Mouse (Mus musculus): ENCODE measurements around the gene Cldn5.

Gene Cldn5

DNA sequence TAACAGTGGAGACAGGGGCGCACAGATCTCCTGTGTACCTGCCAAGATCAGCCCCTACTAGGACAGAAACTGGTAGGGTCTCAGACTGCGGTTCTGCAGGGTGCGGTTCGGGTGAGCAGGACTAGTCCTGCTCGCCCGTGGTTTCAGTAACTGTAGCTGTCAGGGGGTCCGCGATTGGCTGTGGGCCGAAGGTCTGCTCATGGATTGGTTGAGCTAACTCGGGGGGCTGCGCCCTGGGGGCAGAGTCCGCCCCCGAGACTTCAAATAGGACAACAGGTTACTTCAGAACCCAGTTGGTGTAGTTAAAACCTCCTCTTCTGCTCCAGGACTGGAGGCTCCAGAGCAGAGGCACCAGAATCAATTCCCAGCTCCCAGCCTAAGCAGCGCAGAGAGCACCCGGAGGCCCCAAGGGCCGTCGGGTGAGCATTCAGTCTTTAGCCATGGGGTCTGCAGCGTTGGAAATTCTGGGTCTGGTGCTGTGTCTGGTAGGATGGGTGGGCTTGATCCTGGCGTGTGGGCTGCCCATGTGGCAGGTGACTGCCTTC, at the start of gene Cldn5:
Gene Cldn5 (plus strand): TSS at position 292 of the 545 bp plus-strand sequence.
- DNase-seq, result no peak

DNA sequence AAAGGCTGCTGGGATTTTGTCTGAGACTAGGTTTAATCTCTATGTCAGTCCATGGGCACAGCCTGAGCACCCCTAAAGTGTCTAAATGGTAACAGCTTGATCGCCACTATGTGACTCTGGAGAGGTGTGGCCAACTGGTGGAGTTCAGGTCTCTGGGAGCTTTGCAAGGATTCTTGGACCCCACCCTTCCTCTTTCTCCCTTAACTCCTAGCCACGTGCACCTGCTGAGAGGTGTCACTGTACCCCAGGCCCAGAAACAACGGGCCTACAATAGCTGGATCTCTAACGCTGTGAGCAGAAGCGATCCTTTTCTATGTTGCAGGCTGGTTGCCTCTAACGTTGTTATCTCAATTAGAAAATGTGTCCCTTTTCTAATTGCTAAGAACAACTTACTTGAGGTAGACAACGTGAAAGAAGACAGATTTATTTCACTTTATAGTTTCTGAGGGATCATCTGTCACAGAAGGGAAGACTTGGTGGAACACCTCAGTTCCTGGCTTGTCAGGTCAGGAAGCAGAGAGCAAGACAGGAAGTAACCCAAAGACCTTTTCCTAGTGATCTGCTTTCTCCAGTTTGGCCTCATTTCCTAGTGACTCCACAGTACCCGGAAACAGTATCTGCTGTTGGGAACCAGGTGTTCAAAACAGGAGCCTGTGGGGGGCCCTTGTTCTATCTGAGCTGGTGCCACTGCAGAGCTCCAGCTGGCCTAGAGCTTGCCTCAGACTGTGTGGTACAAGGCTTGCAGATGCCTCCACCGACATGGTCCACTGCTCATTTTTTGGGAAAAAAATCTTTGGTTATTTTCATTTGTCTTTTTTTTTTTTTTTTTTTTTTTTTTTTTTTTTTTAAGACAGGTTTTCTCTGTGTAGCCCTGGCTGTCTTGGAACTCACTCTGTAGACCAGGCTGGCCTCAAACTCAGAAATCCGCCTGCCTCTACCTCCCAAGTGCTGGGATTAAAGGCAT, 48.8 kb upstream of the Cldn5 start:
- DNase-seq, result peak; percentile 16

DNA sequence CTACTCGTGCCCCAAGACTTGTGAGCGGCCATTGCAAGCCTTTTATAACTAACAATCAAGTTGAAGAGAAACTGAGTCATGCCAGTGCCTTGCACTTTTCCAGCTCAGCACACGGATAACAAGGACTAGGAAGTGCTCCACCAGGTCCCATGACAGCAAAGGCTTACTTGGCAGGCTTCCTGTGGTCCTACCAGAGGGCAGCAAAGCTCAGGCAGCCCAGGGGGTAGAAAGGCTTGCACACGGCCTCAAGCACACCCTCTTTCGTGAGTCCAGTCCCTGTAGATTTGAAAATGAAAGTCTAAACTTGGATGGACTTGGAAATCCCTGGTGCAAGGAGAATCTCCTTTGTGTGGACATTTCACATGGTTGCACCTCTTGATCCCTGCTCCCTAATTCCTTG, 47.5 kb upstream of the Cldn5 start:
- DNase-seq, result no peak

DNA sequence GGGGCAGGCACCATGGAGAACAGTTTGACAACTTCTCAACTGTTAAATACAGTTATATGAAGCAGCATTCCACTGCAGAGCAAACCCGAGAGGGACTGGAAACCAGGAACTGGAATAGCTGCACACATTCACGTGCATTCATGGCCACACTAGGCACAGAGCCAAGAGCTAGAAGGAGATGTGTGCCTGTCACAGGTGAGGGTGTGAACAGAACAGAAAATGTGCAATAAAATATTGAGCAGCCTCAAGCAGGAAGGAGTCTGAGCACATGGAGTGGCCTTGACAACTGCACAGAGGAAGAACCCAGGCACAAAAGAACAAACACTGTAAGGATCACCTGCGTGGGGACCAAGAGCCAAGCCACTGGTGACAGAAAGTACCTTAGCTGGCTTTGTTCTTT, 46.0 kb upstream of the Cldn5 start:
- no peak for DNase-seq

DNA sequence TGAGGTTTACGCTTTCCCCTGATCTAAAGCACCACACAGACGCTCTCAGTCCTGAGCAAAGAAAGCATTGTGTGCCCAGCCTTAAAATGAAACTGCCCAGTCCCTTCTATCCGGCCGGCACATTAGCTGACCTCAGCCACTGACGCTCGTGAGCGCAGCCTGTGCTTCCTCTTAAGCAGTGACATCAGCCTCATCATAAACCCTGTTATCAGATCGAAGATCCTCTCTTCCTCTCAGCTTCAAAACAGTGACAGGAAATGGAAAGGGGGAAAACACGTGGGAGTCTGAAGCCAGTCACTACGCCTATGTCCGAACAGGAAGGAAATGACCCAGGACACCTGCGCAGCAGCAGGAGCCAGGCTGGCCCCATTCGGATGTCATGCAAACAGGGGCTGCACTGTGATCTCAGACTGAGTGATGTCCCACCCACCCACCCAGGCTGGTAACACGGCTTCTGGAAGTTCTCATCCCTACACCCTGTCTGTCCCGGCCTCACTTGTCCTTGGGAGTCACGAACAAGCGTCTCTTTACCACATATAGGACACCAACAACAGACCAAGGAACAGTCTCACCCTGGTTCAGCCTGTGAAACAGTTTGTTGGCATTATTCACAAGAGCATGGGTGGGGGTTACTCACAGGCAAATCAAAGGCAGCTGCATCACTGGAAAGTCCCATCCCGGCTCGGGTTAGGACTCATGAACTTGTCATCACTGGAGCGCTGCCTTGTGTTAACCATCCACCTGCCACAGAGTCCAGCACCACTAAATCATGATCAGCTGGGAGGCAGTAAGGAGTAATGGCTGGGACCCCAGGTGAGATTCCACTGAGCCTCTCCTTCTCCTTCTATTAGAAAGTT, 43.3 kb upstream of the Cldn5 start:
- DNase-seq, result no peak

DNA sequence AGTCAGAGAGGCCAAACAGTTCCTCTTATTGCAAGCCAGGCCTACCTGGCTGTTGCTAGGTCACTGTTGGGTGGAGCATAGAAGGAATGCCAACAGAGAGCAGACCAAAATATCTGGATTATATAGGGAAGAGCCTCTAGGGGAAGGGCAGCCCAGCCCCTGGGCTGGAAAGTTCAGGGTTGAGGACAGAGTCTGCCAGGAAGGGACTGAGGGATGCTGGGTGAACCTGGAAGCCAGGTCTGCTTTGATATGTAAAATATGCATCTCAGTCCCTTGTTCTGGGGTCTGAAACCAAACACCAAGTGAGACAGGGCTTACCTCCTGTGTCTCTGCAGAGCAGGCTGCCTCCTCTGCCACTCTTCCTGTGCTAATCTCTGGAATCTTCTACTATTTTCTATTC, 38.3 kb upstream of the Cldn5 start:
- no peak for DNase-seq

DNA sequence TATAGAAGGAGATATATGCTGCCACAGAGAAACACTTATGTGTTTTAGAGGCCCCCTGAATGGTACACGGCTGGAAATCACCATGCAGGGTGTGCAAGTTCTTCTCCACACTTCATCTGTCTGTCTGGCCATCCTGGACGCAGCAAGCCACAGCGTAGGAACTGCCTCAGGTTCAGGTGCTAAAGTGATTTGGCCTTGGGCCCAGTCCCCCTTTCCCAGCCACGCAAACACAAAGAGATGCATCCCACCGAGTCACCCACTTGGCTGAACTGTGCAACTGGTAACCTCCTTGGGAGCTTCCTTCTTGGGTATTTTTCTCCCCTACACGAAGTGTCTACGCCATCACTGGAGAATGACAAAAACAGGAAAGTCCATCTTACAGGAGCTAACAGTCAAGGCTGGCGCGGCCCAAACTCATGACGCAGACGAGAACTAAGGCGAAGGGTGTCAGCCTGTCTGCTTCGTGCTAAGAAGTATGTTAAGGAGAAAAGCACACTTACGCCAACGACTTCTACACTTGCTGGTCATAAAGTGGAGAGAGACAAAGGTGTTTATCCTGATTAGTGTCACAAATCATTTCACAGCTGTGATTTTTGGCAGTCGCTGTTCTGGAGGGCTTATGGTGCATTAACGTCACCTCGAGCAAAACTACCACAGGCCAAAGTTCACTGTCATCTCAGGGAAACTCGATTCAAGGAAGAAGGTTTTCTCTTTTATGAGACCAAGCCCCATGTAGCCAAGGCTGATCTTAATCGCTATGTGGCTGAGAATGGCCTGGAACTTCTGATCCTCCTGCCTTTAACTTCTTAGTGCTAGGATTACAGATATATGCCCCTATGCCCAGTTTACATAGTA, 30.2 kb upstream of the Cldn5 start:
- DNase-seq, result no peak

DNA sequence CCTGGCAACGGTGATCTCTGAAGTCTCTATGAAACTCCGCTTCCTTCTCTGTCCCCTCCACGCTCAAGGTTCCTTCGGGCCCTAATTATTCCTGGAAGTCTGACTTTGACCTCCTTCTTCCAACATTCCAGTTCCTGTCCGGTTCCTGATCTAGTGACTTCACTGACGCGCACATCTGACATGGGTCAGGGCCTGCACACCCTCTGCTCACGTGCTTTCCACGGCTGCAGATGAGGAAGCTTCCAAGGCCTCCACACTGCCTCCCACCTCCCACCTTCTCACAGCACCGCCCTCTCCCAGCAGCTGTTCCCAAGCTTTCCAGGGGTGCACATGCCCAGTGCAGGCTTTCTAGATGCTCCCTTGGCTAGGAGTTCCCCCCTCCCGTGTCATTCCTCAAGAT, 25.5 kb upstream of the Cldn5 start:
- DNase-seq, result no peak

DNA sequence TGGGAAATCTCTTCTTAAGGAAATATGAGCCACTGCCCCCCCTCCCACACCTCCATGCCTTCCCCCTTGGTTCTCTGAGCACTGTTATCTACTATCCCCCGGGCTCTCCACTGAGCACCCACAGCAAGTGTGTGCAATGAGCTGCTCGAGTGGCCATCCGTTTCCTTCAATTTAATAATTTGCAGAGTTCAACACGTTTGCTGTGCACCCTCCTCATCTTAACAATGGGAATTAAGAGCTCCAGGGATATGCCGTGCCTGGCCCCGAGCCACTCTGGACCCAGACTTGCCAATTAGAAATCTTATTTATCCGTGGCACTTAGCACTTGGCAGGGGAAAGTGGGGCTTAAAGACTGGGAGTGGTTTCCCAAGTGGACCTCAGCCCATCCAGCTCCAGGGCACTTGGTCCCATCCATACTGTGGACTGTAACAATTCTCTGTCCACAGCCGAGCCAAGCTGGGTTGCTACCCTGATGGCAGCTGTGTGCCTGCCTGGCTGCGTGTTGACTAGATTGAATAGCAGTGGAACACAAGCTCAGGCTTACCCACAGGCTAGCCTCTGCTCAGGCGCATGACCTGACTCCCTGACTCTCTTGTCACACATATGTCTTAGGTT, 24.7 kb upstream of the Cldn5 start:
- DNase-seq, result no peak

DNA sequence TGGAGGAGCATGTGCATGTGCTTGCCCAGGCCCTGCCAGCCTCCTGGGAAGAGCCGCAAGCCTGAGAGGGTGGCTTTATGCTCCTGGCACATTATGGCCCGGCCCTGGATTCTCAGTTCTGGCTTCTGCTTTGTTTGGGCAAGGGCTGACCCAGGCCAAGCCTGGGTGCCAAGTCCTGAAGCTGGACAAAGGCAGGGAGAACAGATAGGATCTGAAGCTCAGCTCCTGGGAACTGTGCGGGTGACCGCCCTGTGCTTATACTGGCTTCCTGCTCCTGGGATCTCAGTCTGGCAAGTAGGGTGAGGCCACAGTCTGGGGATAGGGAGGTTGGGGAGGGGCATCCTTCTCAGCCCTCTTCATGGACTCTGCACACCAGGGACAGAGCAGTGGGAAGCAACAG, 14.9 kb upstream of the Cldn5 start:
- DNase-seq, result no peak

DNA sequence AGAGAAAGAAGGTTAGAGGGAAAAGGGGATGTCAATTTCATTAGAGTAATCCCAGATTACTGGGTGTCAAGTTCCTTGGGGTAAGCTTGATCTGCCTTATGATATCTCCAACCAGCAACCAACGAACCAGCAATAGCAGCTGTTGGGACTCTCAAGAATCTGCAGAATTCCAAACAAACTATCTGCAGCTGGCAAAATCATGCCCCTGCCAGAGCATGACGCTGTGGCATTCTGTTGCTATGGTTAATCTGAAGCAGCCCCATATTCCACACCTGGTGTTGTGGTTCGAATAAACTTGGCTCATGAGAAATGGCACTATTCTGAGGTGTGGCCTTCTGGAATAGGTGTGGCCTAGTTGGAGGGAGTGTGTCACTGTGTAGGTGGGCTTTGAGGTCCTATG, 13.7 kb upstream of the Cldn5 start:
- DNase-seq, result no peak

DNA sequence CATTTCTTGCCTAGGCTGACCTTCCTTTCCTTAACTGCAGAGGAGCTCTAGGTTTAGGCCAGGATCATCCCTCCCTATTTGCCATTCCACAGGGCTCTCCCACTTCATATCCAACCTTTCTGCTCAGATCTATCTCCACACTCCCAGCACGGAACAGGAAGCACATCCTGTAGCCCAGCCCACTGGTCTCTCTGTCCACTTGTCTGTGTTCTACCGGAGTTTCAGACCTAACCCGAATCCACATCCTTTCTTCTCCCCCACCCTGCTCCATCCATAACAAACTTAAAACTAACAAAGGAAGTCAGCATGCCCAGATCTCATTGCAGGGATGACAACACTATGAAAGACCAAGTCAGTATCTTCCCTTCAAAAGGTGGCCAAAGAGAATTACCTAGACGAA, 10.3 kb upstream of the Cldn5 start:
- no peak for DNase-seq

DNA sequence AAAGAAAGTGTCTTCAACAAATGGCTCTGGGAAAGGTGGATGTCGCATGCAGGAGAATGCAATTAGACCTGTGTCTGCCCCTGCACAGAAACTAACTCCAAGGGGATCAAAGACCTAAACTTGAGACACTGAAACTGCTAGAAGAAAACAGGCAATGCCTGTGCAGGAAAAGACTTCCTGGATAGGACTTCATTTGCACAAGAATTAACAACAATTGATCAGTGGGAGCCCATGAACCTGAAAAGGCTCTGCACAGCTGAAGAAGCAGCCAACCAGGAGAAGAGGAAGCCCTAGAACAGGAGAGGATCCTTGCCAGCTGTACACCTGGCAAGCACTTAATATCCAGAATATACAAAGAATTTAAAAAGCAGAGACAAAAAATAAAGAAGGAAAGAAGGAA, 7.1 kb upstream of the Cldn5 start:
- DNase-seq, result no peak

DNA sequence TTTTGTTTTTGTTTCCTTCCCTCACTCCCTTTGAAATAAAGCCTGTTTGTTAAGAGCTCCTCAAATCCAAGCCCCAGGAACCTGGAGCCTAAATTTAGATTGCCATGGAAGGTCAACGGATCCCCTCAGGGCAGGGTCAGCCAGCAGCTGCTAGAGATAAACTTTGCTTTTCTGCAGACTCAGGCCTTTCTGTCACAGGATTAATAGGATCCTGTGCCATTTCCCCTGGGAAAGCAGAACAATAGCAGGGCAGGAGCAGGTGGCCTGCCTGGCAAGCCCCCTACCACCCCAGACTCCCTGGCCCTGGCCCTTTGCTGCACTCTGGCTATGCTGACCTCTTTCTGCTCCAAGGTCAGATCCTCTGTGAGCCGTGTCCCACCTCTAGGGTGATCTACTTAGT, 2.7 kb upstream of the Cldn5 start:
- no peak for DNase-seq

DNA sequence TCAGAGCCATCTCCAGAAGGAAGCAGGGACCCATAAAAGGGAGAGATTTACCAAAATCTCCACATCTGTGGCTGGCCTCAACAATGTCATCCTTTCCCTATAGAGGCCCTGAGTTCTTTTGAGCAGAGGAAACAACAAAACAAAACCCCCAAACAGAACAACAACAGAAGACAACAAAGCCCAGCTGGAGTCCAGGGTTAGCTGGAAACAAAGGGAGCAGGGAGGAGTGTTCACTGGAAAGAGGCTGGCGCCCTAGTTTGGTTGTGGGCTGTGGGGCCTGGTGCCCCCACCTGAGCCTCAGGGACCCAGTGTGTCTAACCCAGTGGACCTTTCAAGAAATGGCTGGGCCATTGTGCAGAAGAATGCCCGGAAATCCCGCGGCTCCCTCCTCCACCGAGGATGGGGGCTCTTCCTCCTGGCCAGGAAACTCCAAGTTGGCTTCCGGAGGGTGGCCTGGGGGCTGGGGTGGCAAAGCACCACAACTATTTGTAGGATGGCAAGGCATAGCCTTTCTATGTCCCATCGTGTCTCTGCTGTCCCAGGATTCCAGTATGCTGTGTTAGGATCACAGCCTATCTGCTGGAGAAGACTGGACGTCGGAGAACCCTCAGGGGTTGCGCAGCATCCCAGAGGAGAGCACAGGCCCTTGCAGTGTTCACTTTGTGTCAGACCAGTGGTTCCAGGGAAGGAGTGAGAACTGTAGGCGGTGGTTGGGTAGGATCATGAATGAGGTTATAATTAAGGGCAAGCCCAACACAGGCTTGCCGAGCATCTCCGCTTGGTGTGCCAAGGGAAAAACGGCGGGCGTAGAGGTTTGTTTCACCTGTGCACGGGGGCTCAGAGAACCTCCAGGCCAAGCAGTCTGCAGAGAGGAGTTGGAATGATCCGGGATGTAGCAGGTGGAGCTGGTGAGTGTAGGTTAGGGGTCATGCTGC, 759 bp upstream of the Cldn5 start:
- no peak for DNase-seq

DNA sequence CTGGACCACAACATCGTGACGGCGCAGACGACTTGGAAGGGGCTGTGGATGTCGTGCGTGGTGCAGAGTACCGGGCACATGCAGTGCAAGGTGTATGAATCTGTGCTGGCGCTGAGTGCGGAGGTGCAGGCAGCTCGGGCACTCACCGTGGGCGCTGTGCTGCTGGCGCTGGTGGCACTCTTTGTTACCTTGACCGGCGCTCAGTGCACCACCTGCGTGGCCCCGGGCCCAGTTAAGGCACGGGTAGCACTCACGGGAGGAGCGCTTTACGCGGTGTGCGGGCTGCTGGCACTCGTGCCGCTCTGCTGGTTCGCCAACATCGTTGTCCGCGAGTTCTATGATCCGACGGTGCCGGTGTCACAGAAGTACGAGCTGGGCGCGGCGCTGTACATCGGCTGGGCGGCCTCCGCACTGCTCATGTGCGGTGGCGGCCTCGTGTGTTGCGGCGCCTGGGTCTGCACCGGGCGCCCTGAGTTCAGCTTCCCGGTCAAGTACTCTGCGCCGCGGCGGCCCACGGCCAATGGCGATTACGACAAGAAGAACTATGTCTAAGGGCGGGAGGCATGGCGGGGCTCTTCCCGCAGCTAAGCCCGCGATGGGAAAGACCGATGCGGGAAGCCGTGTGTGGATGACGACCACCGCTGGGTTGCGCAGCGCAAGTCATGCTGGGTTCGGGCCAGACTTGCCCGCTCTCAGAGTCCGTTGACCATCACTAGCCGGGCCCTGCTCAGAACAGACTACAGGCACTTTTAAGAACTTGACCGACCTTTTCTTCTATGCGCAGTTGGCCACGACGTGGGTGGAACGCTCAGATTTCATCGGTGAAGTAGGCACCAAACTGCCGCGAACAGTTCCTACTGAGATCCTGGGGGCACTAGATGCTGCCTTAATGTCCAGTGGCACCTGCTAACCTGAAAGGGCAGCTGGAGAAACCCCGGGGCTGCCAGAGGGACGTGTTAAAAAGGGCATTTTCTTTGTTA, 744 bp downstream of the Cldn5 start:
- DNase-seq, result no peak

DNA sequence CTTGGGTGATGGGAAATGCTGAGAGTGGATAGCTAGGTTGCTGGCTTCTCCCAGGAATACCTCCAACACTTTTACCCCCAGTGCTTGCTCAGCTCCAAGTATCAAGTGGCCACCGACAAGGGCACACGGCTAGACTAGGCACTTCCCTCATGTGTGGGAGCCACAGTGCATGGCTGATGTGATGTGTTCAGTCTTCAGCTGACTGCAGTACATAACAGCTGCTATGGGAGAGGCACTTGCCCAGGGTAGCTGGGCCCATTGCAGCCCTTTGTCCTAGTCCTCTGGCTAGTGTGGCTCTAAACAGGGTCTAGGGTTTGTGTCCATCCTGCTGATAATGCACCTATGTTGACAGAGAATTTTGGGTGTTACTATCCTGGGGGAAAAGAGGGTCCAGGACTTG, 1.8 kb downstream of the Cldn5 start:
- no peak for DNase-seq

DNA sequence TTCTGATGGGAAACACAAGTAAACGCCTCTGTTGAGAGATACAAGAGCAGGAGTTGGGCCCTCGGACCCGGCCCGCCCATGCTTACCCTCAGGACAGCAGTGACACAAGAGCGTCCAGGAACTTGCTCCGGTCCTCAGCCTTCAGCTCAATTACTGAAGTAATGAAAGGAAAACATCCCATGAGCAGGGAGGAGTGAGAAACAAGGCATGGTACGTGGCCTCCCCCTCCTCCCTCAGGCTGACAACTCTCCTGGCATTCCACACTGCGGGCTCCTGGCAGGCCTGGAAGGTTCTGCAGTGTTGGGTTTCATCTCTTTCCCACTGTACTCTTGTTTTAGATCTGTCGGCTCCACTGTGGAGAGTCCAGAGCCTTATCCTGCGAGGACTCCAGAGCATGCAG, 5.2 kb downstream of the Cldn5 start:
- DNase-seq, result no peak

DNA sequence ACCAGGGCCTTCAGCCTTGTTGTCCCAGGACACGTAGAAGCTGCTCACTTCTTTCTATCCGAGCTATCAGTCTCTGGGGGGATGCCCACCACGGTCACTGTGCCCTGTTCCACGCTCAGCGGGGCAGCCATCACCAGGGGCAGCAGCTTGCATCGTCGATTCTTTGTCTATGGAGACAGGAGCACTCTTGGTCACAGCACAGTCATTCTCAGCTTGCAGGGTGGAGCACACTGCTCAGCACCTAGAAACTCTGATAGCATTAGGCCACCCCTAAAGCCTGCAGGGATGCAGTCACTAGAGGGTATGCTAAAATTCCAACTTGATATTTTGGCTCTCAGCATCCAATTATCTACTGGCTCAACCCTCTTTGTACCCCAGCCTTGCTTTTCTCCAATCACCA, 8.4 kb downstream of the Cldn5 start:
- no peak for DNase-seq

DNA sequence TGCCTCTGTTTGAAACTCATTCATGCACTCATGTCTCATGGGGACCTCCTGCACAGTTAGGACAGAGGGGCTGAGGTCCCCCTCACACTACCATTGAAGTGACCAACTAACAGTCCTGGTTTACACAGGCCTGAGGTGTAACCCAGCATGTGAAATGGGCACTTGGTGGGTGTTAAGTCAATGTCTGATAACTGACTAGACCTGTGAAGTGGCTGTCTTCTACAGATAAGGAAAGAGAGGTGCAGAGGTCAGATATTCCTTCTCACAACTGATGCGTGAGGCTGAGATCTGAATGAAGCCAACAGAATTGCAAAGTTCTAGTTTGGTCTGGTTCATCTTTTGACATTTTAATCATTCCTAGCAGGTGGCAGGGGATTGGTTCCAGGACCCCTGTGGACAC, 8.8 kb downstream of the Cldn5 start:
- no peak for DNase-seq

Measured in thymus, postnatal 25 days (tissue).